In genomic region chr13:101805559-101806091, GRCm38 (mm10) we compare ENCODE assay signal across 23 mouse cellular contexts. TPM values are rescaled to one million over a fixed set of nuclear protein-coding genes. Genes with fewer than 3 reads are reported as not detected.
DNase-seq lines count a peak whose midpoint lies in the region; ATAC-seq and TF ChIP-seq lines count a peak whose summit lies in the region.
"Had no signal": no experiment of that assay in that cellular context is flagged by ENCODE, and none has a peak within 500 bp of the region (broad histone marks: within the 10 kb centered on the region; RNA-seq: fewer than 3 reads in every experiment).

No protein-coding gene starts in this region.

- no peak overlapping the region for H3K27ac ChIP-seq in CH12.LX (ENCODE audit: insufficient read depth, low read depth)
- H3K27ac ChIP-seq in forebrain, embryonic 13.5 days = no peak overlapping the region
- H3K27ac ChIP-seq: embryonic facial prominence, embryonic 12.5 days; embryonic facial prominence, embryonic 15.5 days; forebrain, embryonic 15.5 days; heart, adult 2 months; heart, embryonic 10.5 days; heart, embryonic 13.5 days; hindbrain, embryonic 12.5 days; hindbrain, embryonic 15.5 days; intestine, embryonic 15.5 days had no signal

- DNase-seq in 416B (ENCODE audit: low read depth) = peak; percentile 25
- peak; percentile 23 for DNase-seq in CH12.LX (ENCODE audit: extremely low read depth)
- peak; percentile 65 for DNase-seq in ZHBTc4 (ENCODE audit: low read depth, low spot score)
- DNase-seq in gastrocnemius, postnatal 25 days = no peak
- no peak for DNase-seq in kidney, adult 9 months
- DNase-seq: adrenal gland, postnatal 10 days; adrenal gland, postnatal 36 days; cerebellum, adult 18-20 months; cerebellum, adult 9-10 months; cerebellum, postnatal 14 days; gastrocnemius, postnatal 10 days; heart, adult 2 months; kidney, adult 11 months had no signal

- no peak for TF ChIP-seq POLR2A in CH12.LX (IDR thresholded peaks at IDR 0.05; ENCODE audit: low read depth, low read length)

- no peak for TF ChIP-seq RAD21 in CH12.LX (IDR thresholded peaks at IDR 0.05; ENCODE audit: low read depth, low read length)

- peaks cover 12 to 14% of the 10 kb centered on the region in 2 experiments for H3K4me1 ChIP-seq in CH12.LX (ENCODE audit: control insufficient read depth in 1 of 2, insufficient read depth in 2 of 2)
- H3K4me1 ChIP-seq in forebrain, embryonic 13.5 days = no peaks in the 10 kb centered on the region; the same call in 1 of the 2 replicates
- H3K4me1 ChIP-seq: intestine, embryonic 15.5 days had no signal

- no peaks in the 10 kb centered on the region for H3K27me3 ChIP-seq in CH12.LX (replicated peaks)
- H3K27me3 ChIP-seq in forebrain, embryonic 13.5 days = 0 out of 2 replicates have a peak, but pooled peaks cover 3% of the 10 kb centered on the region
- H3K27me3 ChIP-seq: embryonic facial prominence, embryonic 12.5 days; embryonic facial prominence, embryonic 15.5 days; forebrain, embryonic 15.5 days; hindbrain, embryonic 15.5 days; intestine, embryonic 15.5 days had no signal

- no peaks in the 10 kb centered on the region for H3K79me2 ChIP-seq in CH12.LX (replicated peaks; ENCODE audit: control insufficient read depth, extremely low read depth, insufficient read depth, poor library complexity, severe bottlenecking)

- H3K9ac ChIP-seq in CH12.LX (ENCODE audit: insufficient read depth, low read depth) = no peak overlapping the region
- no peak overlapping the region for H3K9ac ChIP-seq in forebrain, embryonic 13.5 days
- H3K9ac ChIP-seq: embryonic facial prominence, embryonic 12.5 days; embryonic facial prominence, embryonic 15.5 days; forebrain, embryonic 15.5 days; heart, embryonic 13.5 days; hindbrain, embryonic 12.5 days; hindbrain, embryonic 15.5 days; intestine, embryonic 15.5 days had no signal

- 85% methylated on average over 3 of the region's 3 CpGs for WGBS in forebrain, embryonic 13.5 days

- in situ Hi-C loops in CH12.LX (cut with MboI; ENCODE audit: low pct_ligation_motif_present, low pct_unique_long_range_greater_than_20kb, low sequenced_read_pairs) = no loop called here

- H3K4me3 ChIP-seq in CH12.LX (replicated peaks in 1 of 3; ENCODE audit: low read depth in 2 of 3, low read length in 2 of 3, poor library complexity in 1 of 3) = no peak overlapping the region
- H3K4me3 ChIP-seq in forebrain, embryonic 13.5 days = no peak overlapping the region
- H3K4me3 ChIP-seq: embryonic facial prominence, embryonic 12.5 days; embryonic facial prominence, embryonic 15.5 days; forebrain, embryonic 15.5 days; heart, adult 2 months; heart, embryonic 10.5 days; heart, embryonic 13.5 days; hindbrain, embryonic 12.5 days; hindbrain, embryonic 15.5 days; intestine, embryonic 15.5 days had no signal

- peak; percentile 37 for ATAC-seq in megakaryocyte progenitor cell, adult 5-6 weeks (replicated peaks; ENCODE audit: poor library complexity)
- ATAC-seq in forebrain, embryonic 13.5 days = no peak
- ATAC-seq: forebrain, embryonic 15.5 days; intestine, embryonic 15.5 days had no signal

- no peaks in the 10 kb centered on the region for H3K9me3 ChIP-seq in CH12.LX (replicated peaks; ENCODE audit: low read length)
- H3K9me3 ChIP-seq in forebrain, embryonic 13.5 days (replicated peaks) = no peaks in the 10 kb centered on the region
- H3K9me3 ChIP-seq: embryonic facial prominence, embryonic 12.5 days; embryonic facial prominence, embryonic 15.5 days; forebrain, embryonic 15.5 days; heart, embryonic 10.5 days; heart, embryonic 13.5 days; hindbrain, embryonic 12.5 days; hindbrain, embryonic 15.5 days; intestine, embryonic 15.5 days had no signal

- H3K36me3 ChIP-seq in CH12.LX (replicated peaks in 1 of 2; ENCODE audit: control insufficient read depth in 1 of 2, insufficient read depth in 1 of 2, low read length in 1 of 2) = no peaks in the 10 kb centered on the region
- no peaks in the 10 kb centered on the region for H3K36me3 ChIP-seq in forebrain, embryonic 13.5 days (ENCODE audit: poor library complexity, severe bottlenecking)
- H3K36me3 ChIP-seq: embryonic facial prominence, embryonic 12.5 days; embryonic facial prominence, embryonic 15.5 days; forebrain, embryonic 15.5 days; heart, embryonic 10.5 days; heart, embryonic 13.5 days; hindbrain, embryonic 12.5 days; hindbrain, embryonic 15.5 days; intestine, embryonic 15.5 days had no signal

- peak overlapping the region; percentile 41; the same call in 1 of the 2 replicates for H3K4me2 ChIP-seq in CH12.LX (ENCODE audit: insufficient read depth, low read depth, poor library complexity, severe bottlenecking)
- H3K4me2 ChIP-seq in forebrain, embryonic 13.5 days = no peak overlapping the region
- H3K4me2 ChIP-seq: embryonic facial prominence, embryonic 12.5 days; embryonic facial prominence, embryonic 15.5 days; forebrain, embryonic 15.5 days; heart, embryonic 13.5 days; hindbrain, embryonic 12.5 days; hindbrain, embryonic 15.5 days; intestine, embryonic 15.5 days had no signal

- dilution Hi-C loops in CH12.LX (cut with MboI; ENCODE audit: extremely low pct_ligation_motif_present, extremely low pct_unique_long_range_greater_than_20kb, low sequenced_read_pairs) = no loop called here

- TF ChIP-seq EP300 in CH12.LX (IDR thresholded peaks at IDR 0.05; ENCODE audit: low read length) = peak; percentile 41; the same call in 1 of the 2 replicates

- no peak for TF ChIP-seq CTCF in CH12.LX (conservative IDR thresholded peaks at IDR 0.05 in 1 of 2, IDR thresholded peaks at IDR 0.05 in 1 of 2; ENCODE audit: low read depth in 2 of 2, low read length in 2 of 2)

TF ChIP-seq in CH12.LX, 34 proteins besides CTCF, POLR2A, EP300 and RAD21:
- no peak for TF ChIP-seq ZC3H11A (IDR thresholded peaks at IDR 0.05; ENCODE audit: low read depth, low read length)
- no peak for TF ChIP-seq E2F4 (IDR thresholded peaks at IDR 0.05; ENCODE audit: insufficient replicate concordance, low read depth, low read length)
- TF ChIP-seq IRF4 (IDR thresholded peaks at IDR 0.05; ENCODE audit: low read depth, low read length) = peak; percentile 74
- no peak for TF ChIP-seq ZNF384 (IDR thresholded peaks at IDR 0.05; ENCODE audit: low read depth, low read length)
- peak; percentile 43; the same call in 1 of the 2 replicates for TF ChIP-seq SIN3A (IDR thresholded peaks at IDR 0.05; ENCODE audit: low read length)
- TF ChIP-seq JUN (IDR thresholded peaks at IDR 0.05; ENCODE audit: insufficient read depth, low read depth, low read length) = no peak
- TF ChIP-seq CHD2 (IDR thresholded peaks at IDR 0.05; ENCODE audit: low read length) = no peak
- no peak for TF ChIP-seq TBP (conservative IDR thresholded peaks at IDR 0.05; ENCODE audit: low read depth, low read length)
- TF ChIP-seq NRF1 (IDR thresholded peaks at IDR 0.05; ENCODE audit: low read depth, low read length) = no peak
- TF ChIP-seq TCF12 (IDR thresholded peaks at IDR 0.05; ENCODE audit: low read depth, low read length) = peak; percentile 39; the same call in 1 of the 2 replicates
- TF ChIP-seq USF2 (conservative IDR thresholded peaks at IDR 0.05; ENCODE audit: low read depth, low read length) = no peak
- no peak for TF ChIP-seq BHLHE40 (IDR thresholded peaks at IDR 0.05; ENCODE audit: low read depth, low read length)
- TF ChIP-seq MAFK (IDR thresholded peaks at IDR 0.05; ENCODE audit: insufficient replicate concordance, low read length) = no peak
- TF ChIP-seq GABPA (IDR thresholded peaks at IDR 0.05; ENCODE audit: insufficient replicate concordance, low read depth, low read length) = no peak
- 0 out of 2 replicates have a peak, but pooled peaks have one; percentile 20 for TF ChIP-seq MXI1 (IDR thresholded peaks at IDR 0.05; ENCODE audit: low read depth, low read length)
- no peak for TF ChIP-seq KAT2A (IDR thresholded peaks at IDR 0.05; ENCODE audit: insufficient replicate concordance, low read length)
- TF ChIP-seq JUND (conservative IDR thresholded peaks at IDR 0.05; ENCODE audit: low read depth, low read length) = no peak
- TF ChIP-seq SMC3 (IDR thresholded peaks at IDR 0.05; ENCODE audit: low read depth, low read length) = no peak
- TF ChIP-seq HCFC1 (IDR thresholded peaks at IDR 0.05; ENCODE audit: low read depth, low read length) = no peak
- TF ChIP-seq ZKSCAN1 (IDR thresholded peaks at IDR 0.05; ENCODE audit: borderline replicate concordance, low read depth, low read length) = no peak
- no peak for TF ChIP-seq RCOR1 (conservative IDR thresholded peaks at IDR 0.05; ENCODE audit: low read depth, low read length)
- TF ChIP-seq MAZ (IDR thresholded peaks at IDR 0.05; ENCODE audit: low read depth, low read length) = peak; percentile 76; the same call in 1 of the 2 replicates
- no peak for TF ChIP-seq UBTF (IDR thresholded peaks at IDR 0.05; ENCODE audit: low read depth, low read length)
- no peak for TF ChIP-seq ZMIZ1 (IDR thresholded peaks at IDR 0.05; ENCODE audit: low read depth, low read length)
- TF ChIP-seq NELFE (IDR thresholded peaks at IDR 0.05; ENCODE audit: low read depth, low read length) = no peak
- TF ChIP-seq ETS1 (conservative IDR thresholded peaks at IDR 0.05; ENCODE audit: low read depth, low read length) = peak; percentile 76
- no peak for TF ChIP-seq MYC (IDR thresholded peaks at IDR 0.05; ENCODE audit: low read depth, low read length)
- no peak for TF ChIP-seq MAX (IDR thresholded peaks at IDR 0.05; ENCODE audit: low read length)
- no peak for TF ChIP-seq USF1 (IDR thresholded peaks at IDR 0.05; ENCODE audit: low read depth, low read length)
- TF ChIP-seq PAX5 (IDR thresholded peaks at IDR 0.05; ENCODE audit: low read length) = no peak
- TF ChIP-seq POLR2AphosphoS2 (IDR thresholded peaks at IDR 0.05; ENCODE audit: low read depth, low read length) = no peak
- TF ChIP-seq ELF1 (IDR thresholded peaks at IDR 0.05; ENCODE audit: low read depth, low read length) = no peak
- no peak for TF ChIP-seq CHD1 (IDR thresholded peaks at IDR 0.05; ENCODE audit: low read depth, low read length)
- TF ChIP-seq MEF2A (IDR thresholded peaks at IDR 0.05; ENCODE audit: borderline replicate concordance, low read depth, low read length) = 0 out of 2 replicates have a peak, but pooled peaks have one; percentile 5

RNA-seq across cellular contexts. Expression of gene Pik3r1, which starts 37.6 kb away (rescaled TPM):
- total RNA-seq in CH12.LX (2012; rRNA removed) = 17.0 and 17.5 TPM in 2 replicates
- total RNA-seq in CH12.LX (2014; rRNA removed) = 20.2 and 21.0 TPM in 2 replicates
- polyA plus RNA-seq in CH12.LX (2012; ENCODE audit: insufficient read length, low read depth) = 19.3 and 20.9 TPM in 2 replicates
- total RNA-seq in megakaryocyte progenitor cell, adult 5-6 weeks (2015) = 88.5 and 90.8 TPM in 2 replicates
- 84.9 and 106 TPM in 2 replicates for total RNA-seq in megakaryocyte progenitor cell, adult 5-6 weeks (2017)
- total RNA-seq in gastrocnemius, postnatal 25 days (2021) = 10 to 100 TPM; 25.4 to 27.0 TPM
- polyA plus RNA-seq in forebrain, embryonic 13.5 days (2015; fragmentation: Nextera tagmentation; extraction: Ambion mirVana) = 20.9 and 23.9 TPM in 2 replicates

Comparison
In these comparisons a context has a peak if more than half of its experiments do, and no peak if none do; other contexts are left out.
1. DNase-seq: peak in 416B (single experiment), CH12.LX (single experiment) and ZHBTc4 (single experiment); none in gastrocnemius, postnatal 25 days (single experiment) and kidney, adult 9 months (single experiment).